8 mouse cellular contexts compared by ENCODE assay signal in genomic region chr14:76473404-76473803, GRCm38 (mm10). TPM values are rescaled to one million over a fixed set of nuclear protein-coding genes. Genes with fewer than 3 reads are reported as not detected.
DNase-seq lines count a peak whose midpoint lies in the region; ATAC-seq and TF ChIP-seq lines count a peak whose summit lies in the region.

No protein-coding gene starts in this region.

- H3K4me3 ChIP-seq in forebrain, embryonic 11.5 days (ENCODE audit: low read depth, low read length) = no peak overlapping the region
- no peak overlapping the region for H3K4me3 ChIP-seq in forebrain, embryonic 13.5 days
- no peak overlapping the region for H3K4me3 ChIP-seq in liver, adult 2 months (ENCODE audit: insufficient read depth, low read depth, low read length)
- no peak overlapping the region for H3K4me3 ChIP-seq in liver, embryonic 11.5 days (ENCODE audit: low read depth, low read length)
- H3K4me3 ChIP-seq in limb, embryonic 10.5 days = no peak overlapping the region

- no peak overlapping the region for H3K27ac ChIP-seq in forebrain, embryonic 11.5 days (ENCODE audit: low read depth, low read length)
- H3K27ac ChIP-seq in forebrain, embryonic 13.5 days = no peak overlapping the region
- H3K27ac ChIP-seq in liver, adult 2 months (replicated peaks; ENCODE audit: insufficient read depth, low read depth, low read length) = no peak overlapping the region
- no peak overlapping the region for H3K27ac ChIP-seq in liver, embryonic 11.5 days (ENCODE audit: low read depth, low read length)
- no peak overlapping the region for H3K27ac ChIP-seq in limb, embryonic 10.5 days

- no peak overlapping the region for H3K9ac ChIP-seq in forebrain, embryonic 11.5 days (ENCODE audit: low read length)
- H3K9ac ChIP-seq in forebrain, embryonic 13.5 days = no peak overlapping the region
- no peak overlapping the region for H3K9ac ChIP-seq in liver, adult 2 months (ENCODE audit: low read depth, low read length)
- no peak overlapping the region for H3K9ac ChIP-seq in liver, embryonic 11.5 days (ENCODE audit: low read depth, low read length)

- peak; percentile 78 for DNase-seq in forebrain, embryonic 11.5 days (ENCODE audit: low spot score)
- DNase-seq in liver, adult 2 months (ENCODE audit: extremely low read depth, low read depth, low spot score) = peak; percentile 59
- no peak for DNase-seq in liver, embryonic 11.5 days (ENCODE audit: low spot score)
- peak; percentile 61 for DNase-seq in embryo, embryonic 11.5 days (ENCODE audit: low read depth, low spot score)
- DNase-seq in limb, embryonic 10.5 days (ENCODE audit: low spot score) = peak; percentile 65
- peak; percentile 68 to 74 for DNase-seq in right cerebral cortex, adult 2 months (ENCODE audit: low spot score in 2 of 2)

- H3K27me3 ChIP-seq in forebrain, embryonic 11.5 days (ENCODE audit: control insufficient read depth, insufficient read depth, low read length) = no peaks in the 10 kb centered on the region
- H3K27me3 ChIP-seq in forebrain, embryonic 13.5 days = no peaks in the 10 kb centered on the region
- H3K27me3 ChIP-seq in liver, adult 2 months (ENCODE audit: control insufficient read depth, insufficient read depth, low read length) = no peaks in the 10 kb centered on the region
- H3K27me3 ChIP-seq in liver, embryonic 11.5 days (replicated peaks; ENCODE audit: control insufficient read depth, insufficient read depth, low read length) = no peaks in the 10 kb centered on the region
- no peaks in the 10 kb centered on the region for H3K27me3 ChIP-seq in limb, embryonic 10.5 days (ENCODE audit: low read depth, poor library complexity, severe bottlenecking)

- WGBS in forebrain, embryonic 11.5 days = 10% methylated on average over 2 of the region's 2 CpGs
- 8% methylated on average over 2 of the region's 2 CpGs for WGBS in forebrain, embryonic 13.5 days
- 7% methylated on average over 2 of the region's 2 CpGs for WGBS in liver, adult 2 months
- WGBS in liver, embryonic 11.5 days = 7% methylated on average over 2 of the region's 2 CpGs
- WGBS in limb, embryonic 10.5 days = 17% methylated on average over 2 of the region's 2 CpGs

- no peaks in the 10 kb centered on the region for H3K79me2 ChIP-seq in liver, adult 2 months (ENCODE audit: control insufficient read depth, insufficient read depth, low read length)

- no peak for ATAC-seq in forebrain, embryonic 11.5 days (replicated peaks; ENCODE audit: low FRiP score)
- no peak; the same call in 1 of the 2 replicates for ATAC-seq in forebrain, embryonic 13.5 days
- ATAC-seq in liver, embryonic 11.5 days (replicated peaks; ENCODE audit: low FRiP score) = no peak
- peak; percentile 43 for ATAC-seq in activated CD4-positive, CD25-positive, alpha-beta regulatory T cell, adult 4 months

- no peak overlapping the region for H3K4me2 ChIP-seq in forebrain, embryonic 11.5 days (ENCODE audit: low read depth, low read length, severe bottlenecking)
- H3K4me2 ChIP-seq in forebrain, embryonic 13.5 days = no peak overlapping the region
- no peak overlapping the region for H3K4me2 ChIP-seq in liver, embryonic 11.5 days

- no peaks in the 10 kb centered on the region for H3K9me3 ChIP-seq in forebrain, embryonic 11.5 days (ENCODE audit: control insufficient read depth, low read length)
- no peaks in the 10 kb centered on the region for H3K9me3 ChIP-seq in forebrain, embryonic 13.5 days (replicated peaks)
- no peaks in the 10 kb centered on the region for H3K9me3 ChIP-seq in liver, embryonic 11.5 days (ENCODE audit: control insufficient read depth, low read length)
- no peaks in the 10 kb centered on the region for H3K9me3 ChIP-seq in limb, embryonic 10.5 days (replicated peaks)

- no peak for TF ChIP-seq POLR2A in liver, adult 2 months (IDR thresholded peaks at IDR 0.05; ENCODE audit: extremely low read depth, insufficient read depth, low read length)

- H3K4me1 ChIP-seq in forebrain, embryonic 11.5 days (replicated peaks; ENCODE audit: control insufficient read depth, insufficient read depth, low read length) = no peaks in the 10 kb centered on the region
- H3K4me1 ChIP-seq in forebrain, embryonic 13.5 days = 0 out of 2 replicates have a peak, but pooled peaks cover 4% of the 10 kb centered on the region
- no peaks in the 10 kb centered on the region for H3K4me1 ChIP-seq in liver, adult 2 months (ENCODE audit: control insufficient read depth, insufficient read depth, low read length)
- H3K4me1 ChIP-seq in liver, embryonic 11.5 days (replicated peaks; ENCODE audit: control insufficient read depth, insufficient read depth, low read length) = no peaks in the 10 kb centered on the region; the same call in 1 of the 2 replicates
- peaks cover 17% of the 10 kb centered on the region for H3K4me1 ChIP-seq in limb, embryonic 10.5 days

- H3K36me3 ChIP-seq in forebrain, embryonic 11.5 days (ENCODE audit: control insufficient read depth, insufficient read depth, low read length) = no peaks in the 10 kb centered on the region
- peaks cover 10% of the 10 kb centered on the region; the same call in 1 of the 2 replicates for H3K36me3 ChIP-seq in forebrain, embryonic 13.5 days (ENCODE audit: poor library complexity, severe bottlenecking)
- no peaks in the 10 kb centered on the region for H3K36me3 ChIP-seq in liver, adult 2 months (ENCODE audit: control insufficient read depth, insufficient read depth, low read length)
- H3K36me3 ChIP-seq in liver, embryonic 11.5 days (ENCODE audit: control insufficient read depth, insufficient read depth, low read length) = no peaks in the 10 kb centered on the region
- H3K36me3 ChIP-seq in limb, embryonic 10.5 days = peaks cover 6% of the 10 kb centered on the region

- peak; percentile 51 for TF ChIP-seq CTCF in liver, adult 2 months (IDR thresholded peaks at IDR 0.05; ENCODE audit: low read depth, low read length)

RNA-seq across cellular contexts. Expression of gene Tsc22d1, which starts 58.6 kb away (rescaled TPM):
- 484 and 510 TPM in 2 replicates for polyA plus RNA-seq in forebrain, embryonic 11.5 days (2014; fragmentation: Nextera tagmentation; extraction: Ambion mirVana)
- polyA plus RNA-seq in forebrain, embryonic 13.5 days (2015; fragmentation: Nextera tagmentation; extraction: Ambion mirVana) = 475 and 490 TPM in 2 replicates
- total RNA-seq in liver, adult 2 months (2014; rRNA removed) = 25.6 and 33.3 TPM in 2 replicates
- polyA plus RNA-seq in liver, adult 2 months (2012; rRNA removed) = 28.3 and 60.1 TPM in 2 replicates
- polyA plus RNA-seq in liver, embryonic 11.5 days (2014; fragmentation: Nextera tagmentation; extraction: Ambion mirVana) = 296 TPM in 2 replicates
- polyA plus RNA-seq in activated CD4-positive, CD25-positive, alpha-beta regulatory T cell, adult 4 months (2017; shearing (Covaris generic)) = 1 to 10 TPM; 6.8 to 7.5 TPM
- 316 and 343 TPM in 2 replicates for polyA plus RNA-seq in limb, embryonic 10.5 days (2016; fragmentation: Nextera tagmentation; extraction: Ambion mirVana)
